Mouse (Mus musculus) forebrain, embryonic 16.5 days (tissue): ENCODE results near the gene Arhgef3. TPM values are rescaled to one million over a fixed set of nuclear protein-coding genes. Genes with fewer than 3 reads are reported as not detected.
"Not testable (repeated sequence)": the region's sequence is repeated elsewhere in the genome, so short reads cannot be mapped to it uniquely, and the experiment has no call there.

Experiments
- ATAC-seq: fragments of 200-750 bp; cut with Nextera tagmentation; 2 replicates; pipeline ENCODE4 v1.8.0; 2017; ENCODE audit warnings: mild to moderate bottlenecking, moderate library complexity
- H3K27ac ChIP-seq: fragments of 300-500 bp; sonication (generic); 2 replicates; pipeline ENCODE4 v1.5.1; 2014; ENCODE audit warnings: low read length, control low read depth
- H3K27me3 ChIP-seq: fragments of 300-500 bp; sonication (generic); replicated peaks from 2 replicates; pipeline ENCODE4 v1.6.1; 2014; ENCODE audit warnings: low read length; ENCODE audit not compliant: control insufficient read depth, insufficient read depth
- H3K36me3 ChIP-seq: fragments of 300-500 bp; sonication (generic); 2 replicates; pipeline ENCODE4 v1.6.1; 2014; ENCODE audit not compliant: control insufficient read depth, insufficient read depth
- H3K4me1 ChIP-seq: fragments of 300-500 bp; sonication (generic); replicated peaks from 2 replicates; pipeline ENCODE4 v1.6.1; 2014; ENCODE audit warnings: low read length; ENCODE audit not compliant: control insufficient read depth, insufficient read depth
- H3K4me2 ChIP-seq: fragments of 300-500 bp; sonication (generic); 2 replicates; pipeline ENCODE4 v1.6.1; 2014; ENCODE audit warnings: mild to moderate bottlenecking, low read length, control low read depth
- H3K4me3 ChIP-seq: fragments of 300-500 bp; sonication (generic); replicated peaks from 2 replicates; pipeline ENCODE4 v1.5.1; 2014; ENCODE audit warnings: mild to moderate bottlenecking, low read length, control low read depth
- H3K9ac ChIP-seq: fragments of 300-500 bp; sonication (generic); replicated peaks from 2 replicates; pipeline ENCODE4 v1.6.1; 2014; ENCODE audit warnings: low read depth, low read length, control low read depth
- H3K9me3 ChIP-seq: fragments of 300-500 bp; sonication (generic); 2 replicates; pipeline ENCODE4 v1.6.1; 2016; ENCODE audit warnings: low read length; ENCODE audit not compliant: control insufficient read depth
- WGBS: fragments of 180-500 bp; shearing (Covaris S2); extraction: QIAGEN DNeasy Blood & Tissue Kit; methylation state at CpG from one replicate; pipeline ENCODE4 v1.1.7; 2014; 5-methylcytosine and 5-hydroxymethylcytosine counted together
- polyA plus RNA-seq: library from polyadenylated mRNA; unstranded; fragments of >200 nt; fragmentation: Nextera tagmentation; extraction: Ambion mirVana; gene quantifications from 2 replicates; pipeline ENCODE4 v1.2.1, GENCODE M21; 2015

Arhgef3 gene
- polyA plus RNA-seq, 1 experiment from 2014 or later = 5.1 TPM

DNA sequence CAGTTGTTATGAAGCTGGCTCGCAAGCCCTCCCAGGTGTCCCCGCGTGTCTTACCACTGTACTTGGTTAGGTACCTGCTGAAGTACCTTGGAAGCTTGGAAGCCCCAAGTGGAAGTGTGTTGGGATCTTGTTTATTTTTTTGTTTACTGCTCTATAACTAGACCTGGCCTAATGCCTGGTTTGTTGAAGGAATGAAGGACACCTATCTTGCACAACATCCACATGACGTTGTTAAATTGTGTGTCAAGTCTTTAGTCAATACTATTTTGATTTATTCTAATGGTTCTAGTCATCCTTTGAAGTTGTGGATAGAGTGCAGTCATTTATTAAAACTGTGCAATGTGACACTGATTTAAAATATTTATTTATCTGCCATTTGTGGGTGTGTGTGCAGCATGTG, 94.8 kb downstream of the Arhgef3 start:
- no peak overlapping the region for H3K9ac ChIP-seq
- ATAC-seq = no peak
- 96% methylated on average over 4 of the region's 4 CpGs for WGBS
- no peaks in the 10 kb centered on the region for H3K4me1 ChIP-seq
- H3K36me3 ChIP-seq = no peaks in the 10 kb centered on the region
- no peaks in the 10 kb centered on the region for H3K9me3 ChIP-seq
- H3K27ac ChIP-seq = no peak overlapping the region
- no peak overlapping the region for H3K4me2 ChIP-seq
- H3K4me3 ChIP-seq = no peak overlapping the region
- H3K27me3 ChIP-seq = no peaks in the 10 kb centered on the region

DNA sequence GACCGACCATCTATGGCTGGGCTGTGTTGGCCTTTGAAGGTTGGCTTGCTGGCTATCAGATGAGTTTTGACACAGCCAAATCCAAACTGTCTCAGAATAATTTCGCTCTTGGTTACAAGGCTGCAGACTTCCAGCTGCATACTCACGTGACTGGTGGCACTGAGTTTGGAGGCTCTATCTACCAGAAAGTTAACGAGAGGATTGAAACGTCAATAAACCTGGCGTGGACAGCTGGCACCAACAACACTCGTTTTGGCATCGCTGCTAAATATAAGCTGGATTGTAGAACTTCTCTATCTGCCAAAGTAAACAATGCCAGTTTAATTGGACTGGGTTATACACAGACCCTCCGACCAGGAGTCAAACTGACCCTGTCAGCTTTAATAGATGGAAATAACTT, 96.1 kb downstream of the Arhgef3 start:
- H3K4me1 ChIP-seq, ATAC-seq, H3K9ac ChIP-seq, H3K9me3 ChIP-seq, H3K27ac ChIP-seq, H3K4me2 ChIP-seq, H3K4me3 ChIP-seq, H3K27me3 ChIP-seq, H3K36me3 ChIP-seq: not testable (repeated sequence)
- 61% methylated on average over 9 of the region's 9 CpGs for WGBS

DNA sequence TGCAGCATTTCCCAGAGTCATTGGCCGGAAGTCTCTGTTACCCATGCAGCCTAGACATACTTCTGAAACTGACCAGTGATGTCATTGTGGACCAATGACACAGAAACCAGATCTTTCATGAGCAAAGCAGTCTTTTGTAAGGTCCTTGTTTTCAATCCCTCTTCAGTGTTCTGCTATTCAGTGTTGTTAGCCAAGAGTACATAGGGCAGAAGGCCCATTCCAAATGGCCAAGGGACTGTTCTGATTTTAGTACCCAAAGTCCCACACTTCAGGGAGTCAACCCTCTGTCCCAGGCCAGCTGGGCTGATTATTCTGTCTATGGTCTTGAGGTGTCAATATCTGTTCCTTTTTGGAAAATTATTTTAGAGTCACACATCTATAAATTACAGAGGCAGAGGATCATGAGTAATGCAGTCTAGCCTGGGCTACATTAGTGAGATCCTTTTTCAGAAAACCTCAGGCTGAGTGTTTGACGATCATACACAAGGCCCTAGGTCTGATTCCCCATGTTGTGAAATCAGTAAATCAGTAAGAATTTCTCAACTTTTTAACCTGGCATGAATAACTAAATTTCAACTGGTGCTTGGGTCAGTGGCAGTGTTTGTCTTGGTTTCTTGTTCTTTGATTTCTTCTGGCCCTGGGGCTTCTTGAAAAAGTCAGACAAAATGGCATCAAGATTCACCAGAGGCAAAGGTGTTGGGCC, 97.2 kb downstream of the Arhgef3 start:
- H3K4me2 ChIP-seq = no peak overlapping the region
- H3K9ac ChIP-seq = no peak overlapping the region
- no peak for ATAC-seq
- no peaks in the 10 kb centered on the region for H3K36me3 ChIP-seq
- no peak overlapping the region for H3K4me3 ChIP-seq
- no peaks in the 10 kb centered on the region for H3K27me3 ChIP-seq
- H3K9me3 ChIP-seq = no peaks in the 10 kb centered on the region
- no peaks in the 10 kb centered on the region for H3K4me1 ChIP-seq
- H3K27ac ChIP-seq = no peak overlapping the region
- 93% methylated on average over 2 of the region's 2 CpGs for WGBS

DNA sequence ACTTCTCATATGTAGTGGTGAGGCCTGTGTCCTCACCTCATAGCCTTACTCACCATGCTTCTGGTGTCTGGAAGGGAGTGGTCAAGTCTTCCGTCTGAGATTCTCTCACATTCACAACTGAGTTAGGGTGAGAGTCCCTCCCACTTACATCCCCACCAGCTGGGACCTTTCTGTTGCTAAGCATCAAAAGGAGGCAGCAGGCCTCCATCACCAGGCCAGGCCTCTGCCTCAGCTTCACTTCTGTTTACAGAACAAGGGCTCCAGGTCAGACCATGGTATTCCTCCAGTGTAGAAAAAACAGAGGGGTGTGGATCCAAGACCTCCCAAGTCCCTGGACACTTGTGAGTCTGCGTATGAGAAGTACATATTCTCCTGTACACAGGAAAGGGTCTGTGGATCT, 99.5 kb downstream of the Arhgef3 start:
- Histone ChIP-seq H3K9ac (no peak overlapping the region), H3K27me3 (no peaks in the 10 kb centered on the region), H3K4me2 (no peak overlapping the region), H3K27ac (no peak overlapping the region), H3K4me1 (no peaks in the 10 kb centered on the region), H3K4me3 (no peak overlapping the region), H3K36me3 (no peaks in the 10 kb centered on the region), H3K9me3 (no peaks in the 10 kb centered on the region)
- 84% methylated on average over 2 of the region's 2 CpGs for WGBS
- ATAC-seq = no peak

DNA sequence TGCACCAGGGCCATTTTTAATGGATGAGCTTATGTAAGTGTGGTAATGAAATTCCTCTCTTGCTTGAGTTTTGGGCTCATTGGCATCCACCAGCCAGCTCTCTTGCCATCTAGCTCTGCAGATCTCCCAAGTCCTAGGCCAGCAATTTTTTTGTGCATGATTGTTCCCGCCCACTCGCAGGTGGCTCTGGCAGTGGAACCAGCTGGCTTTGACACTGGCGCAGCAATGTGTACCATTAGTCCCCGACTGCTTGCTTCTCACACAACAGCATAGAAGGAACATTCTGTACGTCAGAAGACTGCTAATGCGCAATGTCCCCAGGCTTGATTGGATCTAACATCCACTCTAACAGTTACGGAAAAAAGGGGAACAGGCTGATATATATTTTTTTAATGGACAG, 105.0 kb downstream of the Arhgef3 start:
- Histone ChIP-seq H3K9me3 (no peaks in the 10 kb centered on the region), H3K4me2 (no peak overlapping the region), H3K4me3 (no peak overlapping the region), H3K4me1 (no peaks in the 10 kb centered on the region), H3K27me3 (no peaks in the 10 kb centered on the region), H3K9ac (no peak overlapping the region), H3K27ac (no peak overlapping the region), H3K36me3 (no peaks in the 10 kb centered on the region)
- 80% methylated on average over 7 of the region's 7 CpGs for WGBS
- ATAC-seq = no peak

DNA sequence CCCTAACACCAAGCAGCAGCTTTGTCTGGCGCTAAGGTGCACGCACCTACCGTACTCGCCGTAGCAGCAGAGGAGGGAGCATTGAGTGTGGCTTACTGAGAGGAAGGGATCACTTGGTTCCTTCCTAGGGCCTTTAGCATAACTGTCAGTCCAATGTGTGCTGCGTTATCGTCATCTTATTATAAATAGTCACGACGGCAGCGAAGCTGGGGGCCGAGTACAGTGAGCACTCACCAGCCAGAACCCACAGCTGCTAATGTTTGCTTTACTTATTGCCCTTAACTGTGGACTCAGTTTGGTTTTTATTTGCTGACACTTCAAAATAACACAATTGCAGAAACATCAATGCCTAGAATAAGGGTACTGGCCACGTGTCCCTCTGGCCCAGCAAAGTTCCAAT, 105.6 kb downstream of the Arhgef3 start:
- Histone ChIP-seq H3K9me3 (no peaks in the 10 kb centered on the region), H3K27ac (no peak overlapping the region), H3K36me3 (no peaks in the 10 kb centered on the region), H3K27me3 (no peaks in the 10 kb centered on the region), H3K9ac (no peak overlapping the region), H3K4me1 (no peaks in the 10 kb centered on the region), H3K4me2 (no peak overlapping the region), H3K4me3 (no peak overlapping the region)
- 89% methylated on average over 12 of the region's 12 CpGs for WGBS
- no peak for ATAC-seq

DNA sequence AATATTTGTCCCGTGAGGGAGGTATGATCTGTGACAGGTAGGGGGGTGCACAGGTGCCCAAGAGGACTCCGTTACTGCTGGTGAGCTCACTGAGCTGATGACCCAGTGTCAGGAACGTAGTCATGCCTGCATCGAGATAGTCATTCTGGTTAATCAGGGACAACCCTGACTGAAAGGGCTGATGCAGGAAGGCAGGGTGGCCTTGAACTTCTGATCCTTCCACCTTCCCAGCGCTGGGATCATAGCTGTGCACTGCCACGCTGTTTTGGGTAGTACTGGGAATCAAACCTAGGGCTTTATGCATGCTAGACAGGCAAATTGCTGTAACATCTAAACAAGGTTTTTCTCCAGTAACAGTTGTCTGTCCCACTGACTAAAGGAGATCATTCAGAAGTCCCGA, 109.9 kb downstream of the Arhgef3 start:
- Histone ChIP-seq H3K9me3 (no peaks in the 10 kb centered on the region), H3K27me3 (no peaks in the 10 kb centered on the region), H3K36me3 (no peaks in the 10 kb centered on the region), H3K4me1 (no peaks in the 10 kb centered on the region), H3K9ac (no peak overlapping the region), H3K27ac (no peak overlapping the region), H3K4me2 (no peak overlapping the region), H3K4me3 (no peak overlapping the region)
- 89% methylated on average over 7 of the region's 7 CpGs for WGBS
- ATAC-seq = no peak

DNA sequence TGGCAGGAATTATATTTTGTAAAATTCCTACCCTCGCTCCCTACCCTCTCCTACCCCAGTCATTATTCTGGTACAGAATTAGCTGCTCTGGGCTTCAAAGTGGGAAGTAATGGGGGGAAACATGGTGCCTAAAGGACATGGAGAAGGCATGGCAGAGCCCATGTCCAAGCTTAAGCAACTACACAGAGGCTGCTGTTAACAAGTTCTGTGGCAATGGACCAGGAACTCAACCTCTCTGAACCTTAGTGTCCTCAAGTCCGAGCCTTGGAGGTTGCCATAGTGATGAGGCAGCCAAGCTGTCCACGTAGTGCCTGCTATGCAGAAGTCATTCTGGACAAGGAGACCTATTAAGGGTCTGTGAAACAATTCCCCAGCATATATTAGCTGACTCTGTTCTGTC, 111.6 kb downstream of the Arhgef3 start:
- H3K27ac ChIP-seq = no peak overlapping the region
- H3K36me3 ChIP-seq = no peaks in the 10 kb centered on the region
- WGBS = 64% methylated on average over 3 of the region's 3 CpGs
- H3K4me3 ChIP-seq = no peak overlapping the region
- no peak for ATAC-seq
- 0 out of 2 replicates have a peak, but pooled peaks cover 5% of the 10 kb centered on the region for H3K4me1 ChIP-seq
- H3K9ac ChIP-seq = no peak overlapping the region
- H3K4me2 ChIP-seq = no peak overlapping the region
- no peaks in the 10 kb centered on the region for H3K9me3 ChIP-seq
- no peaks in the 10 kb centered on the region for H3K27me3 ChIP-seq

DNA sequence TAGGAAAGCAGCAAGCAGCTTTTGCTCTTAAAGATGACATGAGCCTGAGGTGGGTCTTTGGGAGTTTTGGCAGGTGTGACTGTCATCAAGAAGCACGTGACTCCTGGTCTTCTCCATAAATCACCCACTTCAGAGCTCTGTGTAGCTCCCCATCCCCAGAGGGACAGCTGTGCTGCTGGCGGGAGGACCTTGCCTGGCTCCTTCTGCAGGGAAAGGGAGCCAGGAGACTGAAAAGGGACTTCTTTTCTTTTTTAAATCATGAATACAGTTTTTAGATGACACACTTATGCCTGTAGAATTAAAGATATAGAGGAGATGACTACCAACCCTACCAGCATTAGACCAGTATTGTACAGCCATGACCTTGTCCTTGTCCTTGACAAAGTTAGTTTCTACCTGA, 113.6 kb downstream of the Arhgef3 start:
- no peaks in the 10 kb centered on the region for H3K36me3 ChIP-seq
- H3K4me1 ChIP-seq = 0 out of 2 replicates have a peak, but pooled peaks cover 5% of the 10 kb centered on the region
- no peak overlapping the region for H3K9ac ChIP-seq
- H3K4me3 ChIP-seq = no peak overlapping the region
- no peak overlapping the region for H3K27ac ChIP-seq
- ATAC-seq = no peak
- H3K9me3 ChIP-seq = no peaks in the 10 kb centered on the region
- WGBS = 86% methylated on average over 2 of the region's 2 CpGs
- H3K27me3 ChIP-seq = no peaks in the 10 kb centered on the region
- H3K4me2 ChIP-seq = no peak overlapping the region

DNA sequence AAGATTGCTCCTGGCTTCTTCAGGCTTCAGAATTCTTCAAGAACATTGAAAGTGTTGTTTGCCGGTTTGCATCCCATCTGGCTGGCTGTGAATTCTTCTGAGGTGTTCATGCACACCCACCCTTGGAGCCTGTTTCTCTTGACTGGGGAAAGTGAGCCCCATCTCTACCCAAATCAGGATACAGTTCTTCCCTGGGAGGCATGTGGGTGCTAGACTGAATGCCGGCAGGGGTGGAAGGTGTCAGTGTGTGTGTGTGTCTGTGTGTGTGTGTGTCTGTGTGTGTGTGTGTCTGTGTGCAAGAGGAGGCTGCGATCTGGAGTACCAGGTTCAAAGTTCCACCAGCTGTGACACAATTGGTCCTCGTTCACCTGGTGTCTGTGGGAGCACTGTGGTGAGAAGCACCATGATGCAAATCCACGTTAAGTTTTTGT, 114.3 kb downstream of the Arhgef3 start:
- no peaks in the 10 kb centered on the region for H3K36me3 ChIP-seq
- no peak overlapping the region for H3K9ac ChIP-seq
- H3K4me3 ChIP-seq = no peak overlapping the region
- ATAC-seq = no peak
- 0 out of 2 replicates have a peak, but pooled peaks cover 5% of the 10 kb centered on the region for H3K4me1 ChIP-seq
- H3K9me3 ChIP-seq = no peaks in the 10 kb centered on the region
- WGBS = 90% methylated on average over 5 of the region's 5 CpGs
- no peak overlapping the region for H3K27ac ChIP-seq
- H3K27me3 ChIP-seq = no peaks in the 10 kb centered on the region
- no peak overlapping the region for H3K4me2 ChIP-seq
